Mouse (Mus musculus): ENCODE measurements around the gene Snap91. TPM values are rescaled to one million over a fixed set of nuclear protein-coding genes. Genes with fewer than 3 reads are reported as not detected.

Snap91 gene
- total RNA-seq, 2 experiments from 2014 or later, result 0.13 to 0.42 TPM

DNA sequence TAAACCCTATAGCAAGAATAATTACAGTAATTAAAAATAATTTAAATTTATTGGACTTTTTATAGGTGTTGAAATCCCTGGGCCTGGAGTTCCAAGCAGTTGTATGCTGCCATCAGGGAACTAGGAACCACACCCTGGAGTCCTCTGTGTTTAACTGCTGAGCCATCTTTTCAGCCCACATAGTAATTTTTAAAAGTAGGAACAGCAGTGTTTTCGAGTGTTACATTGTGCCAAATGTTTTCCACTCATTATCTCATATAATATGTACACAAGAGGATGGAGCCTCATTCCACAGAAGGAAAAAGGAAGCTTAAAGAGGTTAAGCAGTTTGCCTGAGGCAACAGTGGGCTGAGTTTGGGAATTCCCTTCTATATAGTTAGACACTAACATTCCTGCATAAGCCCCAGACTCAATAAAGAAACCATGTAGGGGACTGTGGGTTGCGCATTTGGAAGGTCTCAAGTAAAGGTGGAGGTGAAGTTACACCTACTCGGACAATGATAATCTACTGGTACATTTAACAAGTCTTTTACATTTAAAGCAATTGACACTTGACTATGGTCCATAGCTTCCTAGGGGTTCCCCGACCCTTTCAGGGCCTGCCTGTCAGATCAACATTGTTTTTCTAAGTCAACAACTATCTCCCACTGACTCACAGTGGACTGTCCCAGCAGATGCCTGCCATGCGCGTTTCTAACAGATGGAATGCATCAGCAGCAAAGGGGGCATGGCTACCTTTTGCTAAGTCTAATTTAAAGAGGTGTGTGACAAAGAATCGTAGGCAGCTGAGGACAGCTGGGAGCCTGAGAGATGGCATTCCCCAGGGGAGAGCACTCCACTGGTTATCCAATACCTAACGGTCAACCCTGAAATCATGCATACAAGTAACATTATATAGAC, 117.7 kb downstream of the Snap91 start:
- no peak for DNase-seq
- intact Hi-C loops (cut with DNase I), result no loop called here

DNA sequence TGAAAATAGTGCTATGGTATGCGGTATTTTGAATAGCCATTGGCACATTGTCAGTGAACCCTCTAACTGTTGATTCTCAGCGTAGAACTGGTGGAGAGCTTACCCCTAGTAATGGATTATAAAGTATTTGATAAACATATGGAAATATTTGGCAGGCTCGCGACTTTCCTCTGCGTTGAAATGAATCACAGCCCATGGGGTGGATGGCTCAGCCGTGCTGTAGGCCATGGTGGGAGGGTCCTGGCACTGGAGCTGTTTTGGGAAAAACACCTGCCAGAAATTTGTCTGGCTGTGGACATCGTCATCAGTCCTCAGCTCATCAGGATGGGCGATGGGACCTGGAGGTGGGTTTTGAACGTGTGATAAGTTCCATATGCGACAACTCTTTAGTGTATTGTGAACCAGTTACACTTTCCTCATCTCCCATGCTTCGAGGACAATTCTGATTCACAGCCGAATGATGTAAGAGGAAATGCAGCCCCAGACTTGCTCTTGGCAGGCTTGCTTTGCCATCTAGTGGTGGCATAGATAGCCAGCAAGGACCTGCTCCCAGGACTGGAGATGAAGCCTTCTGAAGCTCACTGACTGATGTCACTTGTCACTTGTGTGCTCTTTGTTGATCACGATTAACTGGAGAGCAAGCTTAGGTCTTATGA, 134.4 kb downstream of the Snap91 start:
- DNase-seq, result peak; percentile 17 to 20
- intact Hi-C loops (cut with DNase I), result loop anchor here (1.0 to 5.0 kb wide), 2 partner anchors 49 to 151 kb away; partner anchors contain the start of gene Me1

DNA sequence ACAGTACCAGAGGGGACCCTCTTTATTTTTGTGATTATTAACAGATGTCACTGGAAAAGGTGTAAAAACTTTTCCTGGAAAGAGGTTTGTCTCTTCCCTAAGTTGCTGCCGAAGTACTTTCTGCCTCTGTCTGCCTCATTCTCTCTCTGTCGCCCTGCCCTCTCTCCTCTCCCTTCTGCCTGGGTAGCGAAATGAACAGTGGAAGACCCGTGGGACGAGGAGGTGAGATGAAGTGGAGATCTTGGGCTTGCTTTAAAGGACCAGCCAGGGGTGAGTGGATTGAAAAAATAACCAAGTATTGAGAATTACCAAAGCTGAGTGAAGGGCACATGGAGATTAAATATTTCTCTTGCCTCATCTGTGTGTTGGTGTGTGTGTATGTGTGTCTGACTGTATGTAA, 136.4 kb downstream of the Snap91 start:
- no peak for DNase-seq
- intact Hi-C loops (cut with DNase I), result no loop called here

DNA sequence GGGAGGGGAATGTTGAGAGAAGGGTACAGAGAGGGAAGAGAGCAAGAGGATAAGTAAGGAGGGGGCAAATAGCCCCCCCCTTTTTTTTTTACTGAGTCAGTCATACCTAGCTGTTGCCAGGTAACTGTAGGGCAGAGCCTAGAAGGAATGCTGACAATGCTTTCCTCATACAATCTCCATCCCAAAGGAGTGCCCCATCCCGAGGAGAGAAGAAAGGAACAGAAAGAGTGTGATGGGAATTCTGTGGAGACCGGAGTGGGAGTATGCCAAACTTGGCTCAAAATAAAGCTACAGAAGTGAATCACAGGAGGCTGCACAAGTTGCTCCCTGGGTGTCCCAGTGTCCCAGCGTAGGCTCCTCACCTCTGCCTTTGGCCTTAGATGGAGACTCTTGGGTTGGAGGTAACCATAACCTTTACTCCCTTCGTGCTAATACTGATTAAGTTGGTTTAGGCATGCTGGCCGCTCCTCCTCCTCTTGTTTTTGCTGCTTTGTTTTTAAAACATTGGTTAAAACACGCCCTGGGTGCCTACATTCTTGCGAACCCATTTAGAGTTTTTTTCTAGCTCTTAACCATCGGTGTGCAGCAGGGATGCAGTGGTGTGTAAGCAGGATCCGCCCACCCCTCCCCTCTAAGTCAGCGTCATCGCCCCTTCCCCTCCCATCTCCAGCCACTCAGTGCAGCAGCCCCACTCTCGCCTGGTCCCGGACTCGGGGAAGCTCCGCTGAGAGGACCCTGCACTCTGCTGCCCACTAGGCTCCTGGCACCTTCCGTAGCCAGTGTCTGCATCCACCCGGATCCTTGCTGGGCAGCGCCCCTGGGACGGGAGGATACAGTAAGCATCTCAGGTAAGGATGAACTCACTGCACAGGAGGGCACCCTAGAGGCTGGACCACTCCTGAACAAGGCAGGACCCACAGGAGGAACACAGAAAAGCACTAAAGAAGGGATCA, 137.2 kb downstream of the Snap91 start, which contains the start of gene Prss35:
TSS of gene Prss35 (plus strand) at position 691 of the 953 bp plus-strand sequence.
- intact Hi-C loops (cut with DNase I), result loop anchor here (2.0 kb wide), 1 partner anchor 98 kb away; no protein-coding TSS in a partner anchor
- no peak for DNase-seq

DNA sequence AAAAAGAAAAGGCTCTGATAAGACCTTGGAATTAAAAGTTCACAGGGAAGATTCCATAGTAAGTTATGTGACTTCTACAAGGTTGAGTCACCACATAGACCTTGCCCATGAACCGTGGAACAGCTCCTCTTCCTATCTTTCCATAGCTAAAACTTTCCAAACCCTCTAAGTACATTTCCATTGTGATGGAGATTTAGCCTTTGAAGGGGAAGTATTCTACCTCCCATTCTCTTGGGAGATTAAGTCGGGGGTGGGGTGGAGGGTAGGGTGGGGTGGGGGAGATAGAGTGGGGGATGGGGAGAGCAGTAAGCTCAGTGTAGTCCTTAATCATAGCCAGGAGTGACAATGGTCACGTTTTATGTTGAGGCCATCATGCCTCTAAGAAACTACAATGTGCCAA, 140.5 kb downstream of the Snap91 start:
- no peak for DNase-seq
- intact Hi-C loops (cut with DNase I), result no loop called here

DNA sequence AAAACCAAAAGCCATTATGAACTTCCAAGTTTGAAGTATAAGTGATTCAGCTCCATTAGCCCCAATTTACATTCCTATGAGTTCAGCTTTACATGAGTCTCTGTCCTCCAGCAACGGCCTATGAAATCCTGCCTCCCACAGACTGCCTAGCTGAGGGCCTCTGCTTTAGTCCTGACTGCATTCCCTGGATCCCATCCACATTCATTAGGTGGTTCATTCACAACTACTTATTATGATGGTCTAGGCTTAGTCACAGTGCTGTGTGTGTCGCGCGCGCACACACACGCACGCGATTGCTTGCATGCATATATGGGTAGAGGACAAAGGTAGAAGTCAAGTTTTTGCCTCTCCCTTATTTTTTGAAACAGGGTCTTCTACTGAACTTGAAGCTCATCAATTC, 141.7 kb downstream of the Snap91 start:
- intact Hi-C loops (cut with DNase I), result no loop called here
- DNase-seq, result no peak

DNA sequence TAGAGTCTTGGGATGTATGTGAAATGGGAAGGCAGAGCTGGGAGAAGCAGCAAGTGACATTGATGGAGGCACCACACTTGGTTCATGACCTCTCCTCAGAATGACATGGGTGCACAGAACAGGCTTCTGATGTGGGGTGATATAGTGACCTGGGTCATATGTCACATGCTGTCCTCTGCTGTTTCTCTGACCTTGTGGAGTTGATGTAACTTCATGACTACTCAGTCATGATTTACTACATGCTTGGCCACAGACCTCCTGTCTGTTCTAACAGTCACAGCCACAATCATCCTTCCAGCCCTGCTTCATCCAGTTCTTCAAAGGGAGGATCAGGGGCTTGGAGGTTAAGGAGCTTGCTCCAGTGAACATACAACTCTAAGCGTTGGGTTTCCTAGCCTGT, 142.4 kb downstream of the Snap91 start:
- DNase-seq, result no peak
- intact Hi-C loops (cut with DNase I), result no loop called here

DNA sequence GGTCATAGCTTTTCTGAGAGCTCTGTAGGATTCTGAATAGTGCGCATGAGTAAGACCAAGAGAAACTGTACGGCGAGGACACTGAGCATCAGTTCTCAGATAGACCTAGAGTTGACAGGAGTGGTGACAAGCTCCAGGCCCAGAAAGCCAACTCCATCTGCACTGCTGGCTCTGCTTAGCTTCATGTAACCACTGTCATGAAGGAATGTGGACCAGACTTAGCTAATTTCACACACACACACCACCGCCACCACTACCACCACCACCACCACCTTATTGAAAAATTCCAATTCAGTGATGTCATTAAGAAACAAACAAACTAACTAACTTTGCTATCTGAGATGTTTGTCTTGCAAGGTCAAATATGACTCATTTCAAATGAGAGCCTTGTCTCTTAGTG, 143.5 kb downstream of the Snap91 start:
- DNase-seq, result no peak
- intact Hi-C loops (cut with DNase I), result no loop called here

DNA sequence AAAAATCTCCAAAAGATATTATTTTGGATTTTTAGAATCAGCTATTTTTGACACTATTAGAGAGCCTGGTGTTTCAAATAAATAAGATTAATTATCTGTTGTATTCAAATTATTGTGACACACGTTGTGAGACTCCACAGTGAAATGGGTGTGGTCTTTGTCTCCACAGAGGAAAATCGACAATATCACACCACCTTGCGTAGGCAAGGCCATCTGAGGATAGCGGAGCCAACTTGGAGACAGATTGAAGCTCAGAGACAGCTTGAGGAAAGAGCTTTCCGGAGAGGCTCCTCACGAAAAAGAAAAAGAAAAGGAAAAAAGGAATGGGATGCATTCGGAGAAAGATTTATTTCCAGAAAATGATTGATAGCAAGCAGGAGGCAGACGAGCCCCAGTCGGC, 145.7 kb downstream of the Snap91 start:
- DNase-seq, result no peak
- intact Hi-C loops (cut with DNase I), result no loop called here

DNA sequence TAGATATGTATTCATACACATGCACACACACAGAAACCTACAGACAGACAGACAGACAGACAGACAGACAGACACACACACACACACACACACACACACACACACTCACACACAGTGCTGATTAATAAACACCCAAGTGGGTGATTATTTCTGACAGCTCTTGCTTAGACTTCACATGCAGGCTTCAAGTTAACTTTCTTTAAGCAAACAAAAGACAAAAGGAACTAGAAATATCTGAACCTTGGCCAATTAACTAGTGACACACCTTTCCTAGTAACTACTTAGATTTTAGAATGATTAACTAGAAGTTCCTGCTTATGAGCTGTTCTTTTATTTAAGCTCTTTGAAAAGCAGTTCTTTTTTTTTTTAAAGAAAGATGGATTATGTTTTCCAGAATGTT, 146.1 kb downstream of the Snap91 start:
- intact Hi-C loops (cut with DNase I), result no loop called here
- no peak for DNase-seq

DNA sequence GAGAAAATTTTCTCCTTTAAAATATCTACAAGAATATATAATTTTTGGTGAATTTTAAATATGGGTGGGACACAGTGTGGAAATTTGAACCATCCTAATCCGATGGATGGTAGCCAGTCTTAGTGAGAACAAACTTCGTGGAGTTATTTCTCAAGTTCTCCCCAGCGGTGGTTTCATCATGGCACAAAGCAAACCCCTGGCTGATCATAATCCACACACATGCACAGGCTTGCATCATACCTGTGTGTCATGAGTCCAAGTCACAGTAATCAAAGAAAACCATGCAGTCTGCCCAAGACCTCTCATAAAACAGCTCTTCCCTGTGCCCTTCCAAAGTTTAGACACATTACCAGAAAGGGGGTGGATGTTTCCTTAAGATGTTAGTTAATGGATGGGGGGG, 150.6 kb downstream of the Snap91 start:
- DNase-seq, result no peak
- intact Hi-C loops (cut with DNase I), result no loop called here

DNA sequence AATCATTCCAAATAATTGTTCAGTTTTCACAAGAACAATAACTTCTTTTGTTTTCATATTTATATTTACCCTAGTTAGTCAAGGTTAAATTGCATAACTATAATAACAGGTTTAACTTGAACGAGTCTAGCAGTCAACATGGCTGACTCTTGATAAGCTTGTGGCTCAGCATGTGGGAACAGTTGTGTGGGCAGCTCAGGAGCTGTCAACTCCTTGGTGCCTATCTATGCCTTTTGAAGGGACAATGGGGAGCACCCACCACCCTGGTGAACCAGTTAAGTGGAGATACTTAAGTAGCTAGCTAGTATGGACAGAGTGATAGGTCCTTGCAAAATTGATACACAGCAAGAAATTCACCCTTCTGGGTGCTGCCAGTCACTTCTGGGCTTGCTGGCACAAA, 151.4 kb downstream of the Snap91 start:
- DNase-seq, result no peak
- intact Hi-C loops (cut with DNase I), result no loop called here

DNA sequence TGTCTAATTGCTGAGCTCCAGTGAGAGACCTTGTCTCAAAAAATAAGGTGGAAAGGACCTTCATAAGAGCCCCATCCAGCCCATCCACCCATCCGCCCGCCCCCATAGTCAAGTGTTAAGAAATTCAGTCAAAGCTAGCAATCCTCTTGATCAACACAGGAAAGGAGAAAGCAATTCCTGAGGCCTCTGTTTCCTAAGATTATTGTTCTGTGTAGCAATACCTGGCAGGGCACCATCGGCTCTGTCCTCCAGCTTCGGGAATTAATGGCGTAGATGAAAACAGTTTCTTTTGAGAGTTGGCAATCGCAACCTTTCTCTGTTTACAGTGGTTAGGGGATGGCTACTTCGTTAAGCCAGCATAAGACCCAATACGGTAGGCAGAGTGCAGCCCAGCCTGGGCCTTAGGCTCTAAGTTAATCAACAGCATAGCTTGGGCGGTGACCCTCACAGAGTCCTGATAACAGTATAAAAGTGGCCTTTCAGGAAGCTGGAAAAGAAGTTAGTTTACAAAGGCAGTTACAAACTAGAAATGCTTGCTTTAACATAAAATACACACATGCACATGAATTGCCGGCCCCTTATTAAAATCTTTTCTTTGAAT, 152.1 kb downstream of the Snap91 start:
- intact Hi-C loops (cut with DNase I), result no loop called here
- no peak for DNase-seq

DNA sequence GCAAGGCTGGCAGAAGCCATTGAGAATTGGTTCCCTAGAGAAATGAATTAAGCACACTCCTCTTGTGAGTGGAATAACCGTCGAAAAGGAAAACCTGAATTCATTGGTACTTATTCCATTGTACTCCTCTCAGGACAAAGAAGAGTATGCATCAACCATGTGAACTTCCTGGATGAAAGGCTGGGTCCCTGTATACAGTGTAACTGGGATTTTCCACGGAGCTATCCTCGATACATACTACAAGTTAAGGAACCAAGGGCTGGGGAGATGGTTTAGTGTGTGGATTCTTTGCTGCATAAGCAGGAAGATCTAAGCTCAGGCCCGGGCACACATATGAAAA, 154.1 kb downstream of the Snap91 start:
- DNase-seq, result no peak
- intact Hi-C loops (cut with DNase I), result no loop called here

DNA sequence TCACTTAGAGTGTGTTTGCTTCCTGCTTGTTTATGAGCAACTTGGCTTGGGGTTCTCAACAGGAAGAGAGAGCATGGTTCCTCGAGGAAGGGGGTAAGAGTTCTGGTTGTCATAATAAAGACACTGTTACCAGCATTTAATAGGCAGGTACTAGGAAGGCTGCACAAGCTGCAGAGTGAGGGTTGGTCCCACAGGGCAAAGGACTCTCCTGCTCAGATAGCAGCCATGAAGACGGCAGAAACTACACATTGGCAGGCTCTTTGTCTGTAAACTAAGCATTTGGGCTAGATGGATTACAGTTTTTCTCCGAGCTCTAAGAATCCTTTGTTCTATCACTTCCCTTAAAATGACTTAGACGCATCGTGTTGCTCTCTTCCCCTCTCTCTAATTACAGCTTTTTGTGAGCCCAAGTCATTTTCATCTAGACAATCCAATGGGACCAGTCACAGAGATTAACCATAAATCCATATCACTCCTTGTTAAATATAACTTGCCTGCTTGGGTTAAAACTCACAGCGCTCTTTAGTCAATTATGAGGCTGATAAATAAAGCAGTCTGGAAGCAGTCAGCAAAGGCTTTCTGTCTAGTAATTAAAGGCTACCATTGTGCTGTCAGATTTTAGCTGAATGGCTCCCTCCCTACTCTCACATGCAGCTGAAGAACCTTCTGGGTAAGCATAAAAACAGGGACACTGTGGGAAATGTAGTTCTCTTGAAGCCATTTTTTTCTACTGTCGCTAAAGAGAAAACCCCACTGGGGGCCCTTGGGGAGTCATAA, 154.7 kb downstream of the Snap91 start:
- DNase-seq, result no peak
- intact Hi-C loops (cut with DNase I), result no loop called here

DNA sequence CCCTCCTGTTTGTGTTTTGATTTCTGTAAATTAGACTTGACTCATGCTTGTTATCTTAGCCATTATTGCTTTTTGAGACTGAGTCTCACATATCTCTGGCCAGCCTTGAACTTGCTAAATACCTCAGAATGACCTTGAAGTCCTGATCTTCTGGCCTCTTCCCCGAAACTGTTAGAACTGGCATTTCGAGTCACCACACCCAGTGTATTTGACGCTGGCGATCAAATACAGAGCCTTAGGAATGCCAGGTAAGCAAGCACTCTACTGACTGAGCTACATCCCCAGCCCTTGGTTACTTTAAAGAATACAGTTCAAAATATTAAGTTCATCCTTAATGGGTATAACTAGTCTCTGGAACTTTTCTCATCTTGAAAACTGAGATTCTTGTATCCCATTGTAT, 155.4 kb downstream of the Snap91 start:
- intact Hi-C loops (cut with DNase I), result no loop called here
- no peak for DNase-seq

DNA sequence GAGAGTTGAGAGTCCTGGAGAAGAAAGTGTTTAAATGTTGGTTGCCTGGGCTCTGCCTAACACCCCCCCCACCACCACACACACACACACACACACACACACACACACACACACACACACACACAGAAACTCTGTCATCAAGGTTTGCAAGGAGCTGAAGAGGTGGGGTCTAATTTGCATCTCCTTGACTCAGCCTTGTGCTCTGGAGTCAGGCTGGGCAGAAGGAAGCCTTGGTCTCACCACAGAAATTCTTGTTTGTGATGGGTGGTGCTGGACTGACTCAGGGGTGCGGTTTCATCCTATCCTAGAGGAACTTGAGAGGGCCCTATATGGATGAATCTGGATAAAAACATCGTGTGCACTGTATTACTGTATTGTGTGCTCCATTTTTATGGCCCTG, 159.7 kb downstream of the Snap91 start:
- intact Hi-C loops (cut with DNase I), result no loop called here
- no peak for DNase-seq

DNA sequence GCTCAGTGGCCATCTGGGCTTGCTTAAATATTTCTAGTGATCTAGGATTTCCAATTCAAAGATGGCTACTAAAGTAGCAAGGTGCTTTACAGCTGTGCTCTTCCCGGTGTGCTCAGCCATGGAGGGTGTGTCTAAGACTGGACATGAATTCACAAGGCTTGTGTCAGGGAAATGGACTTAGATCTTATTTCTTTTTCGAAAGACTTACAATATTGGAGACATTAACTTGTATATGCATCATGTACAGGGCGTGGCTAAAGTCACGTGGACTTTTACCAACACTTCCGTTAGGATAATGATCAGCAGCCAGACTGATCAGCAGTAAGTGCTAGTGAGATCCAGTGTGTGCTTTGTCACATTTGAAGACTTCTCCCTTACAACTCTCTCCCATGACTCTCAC, 160.2 kb downstream of the Snap91 start:
- intact Hi-C loops (cut with DNase I), result no loop called here
- no peak for DNase-seq

DNA sequence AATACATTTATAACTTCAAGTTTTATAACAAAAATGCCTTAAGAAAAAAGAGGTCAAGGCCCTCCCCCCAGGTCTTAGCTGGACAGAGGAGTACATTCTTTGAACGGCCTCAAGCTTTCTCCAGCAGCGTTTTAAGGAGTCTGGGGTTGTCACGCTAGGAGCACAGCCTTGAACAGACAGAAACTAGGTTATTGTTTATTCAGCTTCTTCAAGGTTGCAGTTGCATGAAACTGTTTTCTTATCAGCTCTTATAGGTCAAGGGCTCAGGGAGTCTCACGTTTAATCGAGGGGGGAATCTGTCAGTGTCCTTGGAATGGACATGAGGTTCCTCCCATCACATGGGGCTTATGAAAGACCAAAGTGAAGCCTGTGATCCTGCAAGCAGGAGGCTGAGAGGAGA, 163.3 kb downstream of the Snap91 start:
- intact Hi-C loops (cut with DNase I), result no loop called here
- no peak for DNase-seq

DNA sequence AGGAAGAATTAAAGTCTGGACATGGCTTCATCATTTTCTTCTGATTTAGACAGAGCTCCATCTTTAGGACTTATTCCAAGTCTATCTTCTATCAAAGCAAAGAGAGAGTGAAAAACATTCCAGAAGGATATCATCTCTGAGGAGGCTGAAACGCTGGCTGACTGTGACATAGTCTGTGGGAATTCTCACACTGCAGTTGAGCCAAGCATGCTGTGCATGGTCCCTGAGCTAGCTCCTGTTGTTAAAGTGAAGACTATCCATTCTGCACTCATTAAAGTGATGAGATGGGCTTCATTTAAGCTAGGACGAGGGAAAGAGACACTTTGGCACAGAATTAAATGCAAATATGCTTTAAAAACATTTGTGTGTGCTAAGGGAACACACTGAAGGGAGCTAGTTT, 163.9 kb downstream of the Snap91 start:
- DNase-seq, result no peak
- intact Hi-C loops (cut with DNase I), result no loop called here

Data from gastrocnemius, postnatal 36 days (tissue).